Mouse (Mus musculus): ENCODE data around the gene Tpm1.
A peak's percentile ranks its signal among the peaks of the same experiment; 100 is the strongest.

Gene Tpm1

DNA sequence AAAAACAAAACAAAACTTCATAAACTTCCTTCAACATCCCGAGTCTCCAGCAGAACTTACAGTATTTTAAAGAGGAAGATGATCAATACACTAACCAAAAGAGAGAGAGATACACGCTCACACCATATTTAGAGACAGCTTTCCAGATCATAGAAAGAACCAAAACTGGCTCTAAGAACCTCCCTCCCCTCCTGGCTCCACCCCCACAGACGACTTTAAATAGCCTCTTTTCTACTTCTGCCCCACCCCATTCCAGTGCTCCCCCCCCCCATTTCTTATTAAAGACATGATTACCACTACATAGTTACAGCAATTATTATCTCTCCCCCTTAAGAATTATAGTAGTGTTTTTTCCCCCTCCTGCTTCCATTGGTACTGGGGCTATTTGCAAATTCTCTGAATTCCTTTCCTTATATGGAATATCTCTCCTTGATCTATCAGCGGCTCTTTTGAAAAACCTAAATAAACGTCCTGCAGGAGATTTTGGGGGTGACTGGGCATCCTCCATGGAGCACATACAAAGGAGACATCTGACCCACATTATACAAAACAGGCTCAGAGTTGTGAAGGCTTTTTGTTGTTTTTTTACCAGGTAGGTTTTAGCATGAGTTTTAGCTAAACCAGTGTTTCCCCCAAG, 3.1 kb downstream of the Tpm1 start:
- no peak for DNase-seq

DNA sequence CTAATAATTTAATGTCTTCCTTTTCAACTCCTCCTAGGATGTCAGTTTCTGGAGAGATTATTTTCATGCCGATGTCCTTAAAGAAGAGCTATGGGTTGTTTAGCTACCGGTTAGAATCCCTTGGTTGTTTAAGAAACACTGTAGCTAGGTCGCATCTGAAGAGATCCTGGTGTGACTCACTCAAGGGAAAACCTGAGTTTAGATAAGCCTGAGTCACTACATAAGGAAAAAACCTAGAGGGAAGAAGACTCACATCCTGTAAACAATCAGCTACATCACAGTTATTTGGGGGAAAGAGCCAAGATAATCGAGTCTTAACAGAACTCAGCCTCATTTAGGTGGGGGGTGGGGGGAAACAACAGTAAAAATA, 3.9 kb downstream of the Tpm1 start:
- DNase-seq = no peak

DNA sequence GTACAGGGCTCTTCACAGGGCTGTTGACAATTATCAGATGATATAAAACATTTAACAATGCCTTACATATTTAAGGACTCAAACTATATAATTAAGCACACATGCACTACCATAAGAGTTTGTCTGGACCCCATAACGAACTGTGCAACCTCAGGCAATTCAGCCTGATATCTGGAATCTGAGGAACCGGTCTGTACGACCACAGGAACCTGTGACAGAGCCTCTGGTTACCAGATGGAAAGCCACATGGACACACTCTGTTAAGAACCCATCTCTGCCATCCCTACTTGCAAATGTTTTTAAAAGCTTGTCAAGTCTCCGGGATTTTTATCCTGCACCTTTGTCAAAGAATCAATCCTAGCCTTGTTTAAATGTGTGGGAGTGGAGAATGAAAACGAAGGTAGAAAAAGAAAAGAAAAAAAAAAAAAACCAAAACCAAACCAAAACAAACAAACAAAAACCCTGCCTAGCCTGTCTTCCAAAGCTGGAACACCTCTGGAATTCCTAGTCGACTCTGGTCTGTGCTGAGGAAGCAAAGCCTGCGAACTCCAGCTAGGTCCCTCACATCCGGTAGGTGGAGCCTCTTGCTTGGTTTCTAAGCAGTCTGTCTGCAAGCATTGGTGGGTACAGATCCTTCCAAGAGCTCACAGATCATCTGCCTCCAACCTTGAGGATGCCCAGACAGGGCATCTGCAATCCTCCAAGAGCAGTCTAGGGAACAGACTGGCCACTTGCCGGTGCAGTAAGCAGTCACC, 4.5 kb downstream of the Tpm1 start:
- peak; percentile 80 for DNase-seq

DNA sequence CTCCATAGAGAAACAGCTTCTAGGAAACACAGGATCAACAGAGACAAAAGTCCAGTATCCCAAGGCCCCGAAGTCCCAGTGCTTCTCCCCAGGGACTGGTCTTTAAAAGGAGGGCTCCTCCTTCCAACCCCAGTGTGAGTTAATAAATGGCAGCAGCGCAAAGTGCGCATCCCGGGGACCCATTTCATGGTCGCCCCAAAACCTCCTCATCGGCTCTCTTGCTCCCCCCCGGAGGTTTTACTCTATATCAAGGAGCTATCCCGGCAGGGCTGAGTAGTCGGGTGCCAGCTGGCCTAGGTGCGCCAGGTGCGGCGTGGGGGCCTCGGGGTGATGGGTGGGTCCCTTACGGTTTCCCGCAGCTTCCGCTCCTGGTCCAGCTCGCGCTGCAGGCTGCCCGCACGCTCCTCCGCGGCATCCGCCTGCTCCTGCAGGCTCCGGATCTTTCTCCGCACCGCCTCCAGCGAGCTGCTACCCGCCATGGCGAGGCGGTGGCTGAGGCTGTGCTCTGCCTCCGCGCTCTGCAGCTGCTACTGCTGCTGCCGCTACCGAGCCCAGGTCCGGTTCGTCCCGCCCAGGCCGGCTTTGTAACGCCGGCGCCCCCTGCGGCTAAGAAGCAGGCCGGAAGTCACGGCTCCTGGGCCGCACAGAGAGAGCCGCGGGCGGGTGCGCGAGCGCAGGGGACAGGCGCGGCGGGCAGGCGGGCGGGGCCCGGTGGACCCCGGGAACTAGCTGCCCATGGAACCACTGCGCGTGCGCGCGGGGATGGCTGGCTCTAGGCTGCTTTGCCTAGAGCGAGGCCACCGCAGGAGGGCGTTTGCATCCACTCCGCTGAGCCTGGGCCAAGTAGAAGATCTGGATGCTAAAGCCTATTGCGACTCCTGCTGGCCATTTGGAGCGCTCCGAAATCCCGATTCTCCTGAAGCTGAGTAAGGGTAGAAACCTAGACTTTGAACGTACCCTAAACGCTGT, 5.7 kb downstream of the Tpm1 start:
- DNase-seq = peak; percentile 99

DNA sequence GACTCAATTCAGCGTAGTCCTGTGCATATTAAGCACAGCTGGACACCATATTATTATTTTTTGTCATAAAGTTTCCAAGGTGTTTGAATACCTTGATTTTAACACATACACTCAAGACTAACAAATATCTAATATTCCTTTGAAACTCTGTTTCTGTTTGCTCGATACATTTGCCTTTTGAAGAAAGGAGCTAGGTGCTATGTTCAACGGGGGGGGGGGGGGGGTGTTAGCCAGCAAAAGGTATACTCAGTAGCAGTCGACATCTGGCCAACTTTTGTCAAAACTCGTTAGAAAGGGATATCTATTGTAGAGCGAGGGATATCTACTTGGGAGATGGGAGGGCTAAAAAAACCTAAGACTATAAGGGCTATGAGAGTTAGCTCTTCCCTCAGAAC, 6.4 kb downstream of the Tpm1 start:
- no peak for DNase-seq

DNA sequence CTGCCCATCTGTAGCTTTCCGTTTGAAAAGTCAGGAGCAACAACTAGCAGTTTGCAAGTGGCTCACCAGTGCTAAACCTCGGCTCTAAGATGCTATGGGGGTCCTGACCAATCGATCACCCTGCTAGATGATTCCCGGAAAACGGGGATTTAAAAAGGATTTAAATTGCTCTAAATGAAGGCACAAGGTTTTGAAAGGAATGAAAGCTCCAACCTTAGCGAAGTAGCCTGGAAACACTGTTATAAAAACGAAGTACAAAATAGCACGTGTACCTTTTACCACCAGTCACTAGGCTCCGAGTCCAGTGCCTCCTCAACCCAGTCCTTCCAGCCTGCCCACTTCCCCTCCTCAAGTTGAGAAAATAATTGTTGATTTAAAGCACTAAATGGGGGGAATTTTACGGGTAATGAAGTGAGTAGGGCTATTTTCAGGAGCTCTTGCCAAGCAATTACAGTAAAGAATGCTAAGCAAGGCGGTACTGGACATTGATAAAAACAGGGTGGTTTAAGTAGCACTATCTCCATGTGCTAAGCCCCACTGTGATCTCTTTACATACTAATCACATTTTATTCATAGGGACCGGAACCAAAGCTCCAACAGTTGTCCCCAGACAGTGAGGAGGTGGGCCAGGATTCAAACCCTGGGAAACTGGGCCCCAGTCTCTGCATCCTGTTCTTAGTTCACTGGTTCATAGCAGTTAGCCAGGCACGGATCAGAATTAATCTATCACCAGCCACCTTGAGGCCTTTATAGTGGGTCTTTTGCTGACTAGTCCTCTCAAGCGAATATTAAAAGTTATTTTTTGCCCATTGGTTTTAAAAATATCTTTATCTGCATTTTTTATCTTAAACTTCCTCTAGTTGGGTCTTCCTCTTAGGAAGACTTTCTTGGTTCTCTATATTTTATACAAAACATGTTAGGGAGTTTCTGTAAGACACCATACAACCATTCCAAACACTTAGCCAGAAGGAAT, 7.1 kb downstream of the Tpm1 start:
- DNase-seq = no peak

DNA sequence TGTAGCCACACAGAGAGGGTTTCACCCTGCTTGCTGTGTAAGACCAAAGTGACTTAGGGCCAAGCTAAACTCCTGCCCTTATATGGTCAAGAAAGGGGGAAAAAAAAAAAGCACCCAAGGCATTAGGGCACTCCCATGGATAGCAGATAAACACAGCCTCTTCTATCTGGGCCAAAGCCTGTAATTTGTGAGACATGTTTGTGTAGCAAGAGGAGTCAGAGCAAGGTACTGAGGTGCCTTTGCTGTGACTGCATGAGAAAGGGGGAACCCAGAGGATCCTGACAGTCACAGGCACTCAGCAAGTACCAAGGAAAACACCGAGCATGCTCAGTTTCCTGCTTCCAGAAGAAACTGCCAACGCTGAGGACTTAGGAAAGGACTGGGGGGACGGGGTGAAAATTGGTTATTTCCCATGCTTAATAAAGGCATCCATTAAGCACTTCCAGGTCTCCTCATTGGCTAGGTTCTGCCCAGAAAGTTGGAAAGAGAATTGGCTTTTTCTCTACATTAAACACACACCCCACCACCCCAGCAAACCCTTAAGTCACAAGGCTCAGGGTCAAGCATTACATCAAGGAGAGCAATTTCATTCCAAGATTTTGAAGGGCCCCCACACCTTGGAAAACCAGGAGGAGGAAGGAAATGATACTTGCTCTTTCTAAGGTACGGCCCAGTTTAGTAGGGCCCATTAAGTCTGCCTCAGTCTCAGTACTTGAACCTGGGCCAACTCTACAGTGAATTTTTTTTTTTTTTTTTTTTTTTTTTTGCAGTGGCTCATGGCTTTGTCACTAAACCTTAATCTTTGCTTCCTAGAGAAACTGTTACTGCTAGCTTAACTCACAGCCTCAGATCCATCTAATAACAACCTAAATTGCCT, 8.0 kb downstream of the Tpm1 start:
- DNase-seq = no peak

DNA sequence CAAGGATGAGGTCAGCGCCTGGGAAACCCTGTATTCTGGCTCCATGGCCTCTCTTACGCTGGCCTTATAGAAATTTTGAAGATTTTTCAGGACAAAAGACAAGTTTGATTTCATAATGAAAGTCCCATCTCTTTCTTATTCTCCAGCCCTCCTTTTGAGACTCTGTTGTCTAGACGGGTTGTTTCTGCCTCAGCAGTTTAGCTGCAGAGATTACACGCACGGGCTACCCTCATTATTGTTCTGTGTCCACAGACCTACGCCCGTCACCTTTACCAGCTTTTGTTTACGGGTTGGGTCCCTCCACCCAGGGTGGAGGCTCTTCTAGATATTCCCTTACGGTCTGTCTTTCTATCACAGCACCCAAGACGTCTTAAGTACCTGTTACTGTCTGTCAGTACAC, 9.3 kb downstream of the Tpm1 start:
- DNase-seq = no peak

DNA sequence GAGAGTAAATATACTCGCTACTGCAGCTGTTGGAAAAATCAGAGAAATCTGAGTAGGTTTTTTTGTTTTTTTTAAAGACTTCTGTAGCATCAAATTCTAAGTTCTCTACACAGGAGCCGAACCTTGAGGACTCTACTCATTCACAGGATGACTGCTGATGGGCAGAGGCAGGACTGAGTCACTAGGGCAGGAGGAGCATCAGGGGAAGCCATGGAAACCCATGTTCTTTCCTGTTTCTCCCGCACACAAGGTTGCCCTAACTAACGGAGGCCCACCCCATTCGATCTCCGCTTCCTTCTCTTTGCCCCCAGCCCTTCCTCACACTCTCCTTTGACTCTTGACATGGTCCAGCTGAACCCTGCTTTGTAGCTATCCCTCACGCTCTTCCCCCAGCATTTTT, 10.5 kb downstream of the Tpm1 start:
- no peak for DNase-seq

DNA sequence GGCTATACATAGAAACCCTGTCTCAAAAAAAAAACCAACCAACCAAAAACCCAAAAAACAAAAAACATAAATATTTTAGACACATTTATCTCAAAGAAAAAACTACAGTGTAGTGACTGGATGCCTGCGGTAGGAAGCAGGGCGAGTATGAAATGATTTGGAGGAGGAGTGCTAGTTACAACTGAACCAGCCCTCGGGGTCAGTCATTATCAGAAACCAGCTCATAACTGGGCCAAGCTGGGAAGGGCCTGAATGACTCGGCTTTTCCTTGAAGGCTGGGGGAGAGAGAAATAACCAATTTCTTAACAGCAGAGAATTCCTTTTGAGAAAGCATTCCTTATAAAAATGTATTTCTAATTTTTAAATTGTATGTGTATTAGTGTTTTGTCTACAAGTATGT, 11.5 kb downstream of the Tpm1 start:
- DNase-seq = no peak

DNA sequence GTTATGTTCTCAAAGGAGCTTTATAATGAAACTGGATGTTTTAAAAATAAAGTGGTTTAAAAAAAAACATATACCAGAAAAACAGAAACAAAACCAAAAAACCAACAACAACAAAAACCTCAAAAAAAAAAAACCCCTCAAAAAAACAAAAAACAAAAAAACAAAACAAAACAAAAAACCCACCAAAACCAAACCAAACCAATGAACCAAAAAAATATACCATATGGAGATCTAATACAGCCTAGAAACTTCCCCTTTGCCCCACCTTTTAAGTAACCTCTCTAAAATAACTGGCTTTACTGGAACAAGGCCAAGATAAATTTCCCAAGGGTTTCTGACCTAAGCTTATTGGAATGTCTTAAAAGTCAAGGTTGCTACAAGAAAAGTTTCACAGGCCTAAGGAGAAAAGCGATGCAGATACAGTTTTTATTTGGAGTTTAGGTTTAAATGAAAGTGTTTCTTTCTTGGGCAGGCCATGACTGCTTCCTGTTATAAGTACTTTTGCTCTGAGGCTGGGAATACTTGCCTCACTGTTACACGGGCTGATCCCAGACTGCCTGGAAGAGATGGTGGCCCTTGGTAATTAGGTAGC, 12.6 kb downstream of the Tpm1 start:
- no peak for DNase-seq

DNA sequence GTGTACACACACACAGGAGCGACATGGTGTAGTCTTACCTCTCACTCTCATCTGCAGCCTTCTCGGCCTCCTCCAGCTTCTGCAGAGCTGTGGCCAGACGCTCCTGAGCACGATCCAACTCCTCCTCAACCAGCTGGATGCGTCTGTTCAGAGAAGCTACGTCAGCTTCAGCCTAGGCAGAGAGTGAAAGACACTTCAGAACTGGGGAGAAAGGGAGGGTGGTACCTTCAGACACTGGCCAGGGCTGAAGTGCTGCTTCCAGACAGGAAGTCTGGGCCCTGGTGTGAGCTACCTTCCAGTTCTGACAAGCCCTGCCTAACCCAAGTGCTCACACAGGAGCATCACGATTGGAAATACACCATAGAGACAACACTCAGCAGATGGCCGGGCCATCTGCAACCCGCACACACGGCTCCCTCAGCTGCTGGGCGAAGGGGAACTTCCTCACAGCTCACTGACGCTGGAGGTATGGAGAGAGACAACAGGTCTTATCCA, 13.2 kb downstream of the Tpm1 start:
- DNase-seq = peak; percentile 83

DNA sequence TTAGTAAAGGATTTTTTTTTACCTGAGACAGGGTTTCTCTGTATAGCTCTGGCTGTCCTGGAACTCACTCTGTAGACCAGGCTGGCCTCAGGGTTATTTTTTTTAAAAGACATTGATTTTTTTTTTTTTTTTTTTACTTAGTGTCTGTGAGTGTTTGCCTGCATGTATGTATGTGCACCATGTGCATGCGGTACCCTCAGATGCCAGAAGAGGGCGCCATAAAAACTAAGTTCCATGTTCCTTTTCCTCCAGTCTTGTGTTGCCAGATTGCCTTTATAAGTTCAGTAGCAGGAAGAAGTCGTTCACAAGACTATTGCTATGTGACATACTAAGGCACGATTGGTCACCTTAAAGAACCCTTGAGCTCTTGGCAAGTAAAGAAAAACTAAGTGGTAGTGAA, 14.5 kb downstream of the Tpm1 start:
- no peak for DNase-seq

DNA sequence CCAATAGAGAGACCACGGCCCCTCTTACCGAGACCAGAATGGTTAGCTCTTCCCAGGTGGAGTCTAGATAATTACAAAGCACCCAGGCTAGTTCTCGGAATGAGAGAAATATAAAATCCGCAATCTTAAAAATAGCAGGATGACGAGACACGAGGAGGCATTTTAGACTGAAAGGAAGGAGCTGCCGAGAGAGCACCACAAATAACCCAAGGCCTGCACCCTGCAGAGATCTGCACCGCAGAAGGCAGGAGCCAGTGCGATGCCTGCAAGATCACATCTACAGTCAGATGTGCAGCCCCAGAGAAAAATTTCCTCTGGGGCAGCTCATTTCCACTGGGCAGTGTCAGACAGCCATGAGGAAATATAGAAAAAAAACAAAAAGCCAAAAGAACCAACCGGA, 16.2 kb downstream of the Tpm1 start:
- no peak for DNase-seq

DNA sequence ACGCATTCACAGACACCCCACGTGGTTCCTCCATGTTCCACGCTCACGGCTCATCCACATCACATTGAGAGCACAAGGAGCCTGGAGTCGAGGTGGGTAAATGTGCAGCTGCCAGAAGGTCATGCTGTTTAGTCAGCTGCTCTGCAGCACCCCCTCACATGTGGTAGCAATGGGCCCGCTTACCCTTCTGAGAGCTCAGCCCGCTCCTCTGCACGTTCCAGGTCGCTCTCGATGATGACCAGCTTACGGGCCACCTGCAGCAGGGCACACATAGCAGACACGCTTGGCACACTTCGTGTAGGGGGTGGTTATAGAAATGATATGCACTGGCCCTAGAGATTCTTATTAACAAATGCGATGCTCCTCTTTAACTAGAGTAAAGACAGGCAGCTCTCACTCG, 16.6 kb downstream of the Tpm1 start:
- no peak for DNase-seq

DNA sequence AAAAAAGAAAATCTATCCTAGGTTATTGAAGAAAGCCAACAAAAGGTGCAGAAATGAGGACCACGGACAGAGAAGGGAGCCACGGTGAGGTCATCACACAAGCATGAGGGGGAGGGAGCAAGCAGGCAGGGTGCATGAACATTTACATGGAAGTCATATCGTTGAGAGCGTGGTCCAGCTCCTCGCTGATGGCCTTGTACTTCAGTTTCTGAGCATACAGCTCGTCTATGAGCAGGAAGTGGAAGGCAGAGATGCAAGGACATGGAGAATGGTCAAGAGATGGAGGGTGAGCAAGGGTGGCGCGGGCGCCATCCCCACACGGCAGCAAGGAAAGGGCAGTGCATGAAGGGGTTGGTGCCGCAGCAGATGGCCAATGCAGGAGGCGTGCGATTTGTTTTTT, 19.7 kb downstream of the Tpm1 start:
- DNase-seq = no peak

DNA sequence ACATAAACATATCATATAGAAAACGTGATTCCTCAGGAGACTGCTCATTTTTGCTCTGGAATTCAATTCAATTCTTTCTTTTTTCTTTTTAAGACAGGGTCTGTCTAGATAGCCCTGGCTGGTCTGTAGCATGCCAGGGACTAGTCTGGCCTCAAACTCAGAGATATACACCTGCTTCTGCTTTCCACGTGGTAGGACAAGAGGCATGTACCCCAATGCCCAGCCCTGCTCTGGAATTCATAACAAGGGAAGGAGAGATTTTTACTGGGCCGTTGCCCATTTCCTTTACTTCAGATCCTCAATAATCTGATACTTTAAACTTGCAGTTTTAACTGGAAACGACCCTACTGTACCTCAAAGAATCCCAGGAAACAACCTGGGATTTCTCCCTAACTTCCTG, 20.3 kb downstream of the Tpm1 start:
- DNase-seq = no peak

DNA sequence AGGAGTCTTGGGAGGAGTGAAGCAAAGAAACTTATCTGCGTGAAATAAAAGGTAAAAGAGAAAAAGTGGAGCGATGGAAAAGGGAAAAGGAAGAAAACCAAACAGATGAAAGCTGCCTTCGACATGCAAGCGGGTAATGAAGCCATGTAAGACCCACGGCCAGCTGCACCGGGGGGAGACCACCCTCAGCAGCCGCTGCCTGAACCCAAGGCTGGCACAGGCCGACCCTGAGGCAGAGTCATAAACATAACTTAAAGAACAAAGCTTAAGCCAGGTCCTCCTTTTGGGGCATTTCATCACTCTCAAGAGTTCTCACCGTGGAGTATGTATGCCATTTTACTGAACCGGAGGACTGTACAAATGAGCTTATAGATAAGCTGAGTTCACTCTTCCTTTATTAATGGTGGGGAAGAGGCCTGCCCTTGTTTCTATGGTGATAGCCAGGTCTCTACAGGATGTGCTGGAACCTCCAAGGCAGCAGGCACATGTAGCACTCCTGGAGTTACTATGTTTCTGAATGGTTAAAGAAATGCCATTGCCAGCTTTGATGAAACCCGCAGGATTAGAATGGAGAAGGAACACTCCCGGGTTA, 21.0 kb downstream of the Tpm1 start:
- no peak for DNase-seq

DNA sequence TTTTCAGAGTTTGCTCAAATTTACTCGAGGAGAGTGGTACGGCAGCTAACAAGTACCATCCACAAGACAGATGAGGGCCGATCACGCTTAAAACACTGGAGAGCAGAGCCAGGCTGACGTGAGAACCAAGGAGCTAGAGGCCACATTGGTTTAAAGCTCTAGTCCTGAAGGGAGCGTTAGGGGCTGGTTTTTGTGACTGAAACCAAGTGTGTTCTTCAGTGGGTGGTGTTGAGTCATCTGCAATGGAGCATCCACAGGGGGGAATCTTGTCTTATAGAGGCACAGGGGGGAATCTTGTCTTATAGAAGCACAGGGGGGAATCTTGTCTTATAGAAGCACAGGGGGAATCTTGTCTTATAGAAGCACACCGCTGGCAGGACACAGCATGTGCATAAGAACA, 22.3 kb downstream of the Tpm1 start:
- no peak for DNase-seq

DNA sequence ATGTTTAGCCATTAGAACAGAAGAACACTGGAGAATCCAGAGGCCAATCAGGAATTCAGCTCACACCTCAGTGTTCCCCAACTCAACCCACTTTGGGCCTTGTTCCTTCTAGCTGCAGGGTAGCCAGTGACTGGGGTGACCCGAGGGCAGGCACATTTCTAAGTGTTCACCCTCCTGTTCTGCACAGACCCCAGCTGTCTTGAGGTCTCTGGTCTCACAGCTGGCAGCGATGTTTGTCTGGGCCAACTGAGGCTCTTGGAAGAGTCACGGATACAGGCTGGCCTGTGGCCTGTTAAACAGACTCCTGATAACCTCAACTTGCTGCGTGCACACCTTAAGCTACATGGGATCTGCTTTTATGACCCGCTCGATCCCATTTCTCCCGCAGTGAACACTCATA, 23.1 kb downstream of the Tpm1 start:
- DNase-seq = no peak
